Mouse (Mus musculus): ENCODE results near the gene Pcdh8.

The Pcdh8 gene

DNA sequence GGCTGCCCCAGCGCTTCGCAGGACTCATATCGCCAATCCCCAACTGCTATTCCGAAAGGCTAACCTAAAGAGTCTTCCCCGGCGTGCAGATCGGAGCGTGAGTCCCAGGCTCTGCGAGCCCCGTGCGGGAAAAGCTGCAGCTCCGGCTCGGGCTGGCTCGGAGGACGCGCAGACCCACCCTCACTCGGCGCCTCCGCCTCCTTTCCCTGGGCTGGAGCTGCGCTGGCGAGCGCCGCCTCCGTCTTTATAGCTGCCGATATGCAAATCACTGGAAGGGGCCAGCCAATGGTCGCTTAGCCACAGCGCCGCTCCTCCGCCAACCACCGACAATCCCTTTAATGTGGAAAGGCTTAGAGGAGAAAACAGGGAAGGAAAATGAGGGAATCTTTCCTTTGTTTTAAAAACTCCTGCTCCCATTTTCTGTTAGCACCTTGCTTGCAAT, at the start of gene Pcdh8:
Gene Pcdh8, minus strand, starts transcription at position 219 of the 442 bp plus-strand sequence.
- DNase-seq, result peak; percentile 96

DNA sequence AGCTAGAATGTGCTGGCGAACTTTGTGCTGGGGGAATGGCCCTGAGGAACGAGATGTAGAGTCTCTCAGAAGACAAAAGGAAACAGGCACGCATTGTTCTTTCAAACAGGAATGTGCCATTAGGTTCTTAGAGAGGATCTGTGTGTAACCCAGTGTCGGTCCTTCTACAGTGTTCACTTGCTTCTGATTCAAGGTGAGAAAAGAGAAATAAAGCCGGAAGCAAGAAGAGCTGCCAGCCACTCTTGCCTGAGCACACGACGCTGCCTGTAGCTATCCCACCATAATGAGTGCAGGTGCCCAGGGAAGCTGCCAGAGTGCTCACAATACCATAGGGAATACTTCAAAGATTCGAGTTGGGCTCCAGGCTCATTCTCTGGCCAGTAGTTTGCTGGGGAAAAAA, 43.6 kb upstream of the Pcdh8 start:
- DNase-seq, result no peak

DNA sequence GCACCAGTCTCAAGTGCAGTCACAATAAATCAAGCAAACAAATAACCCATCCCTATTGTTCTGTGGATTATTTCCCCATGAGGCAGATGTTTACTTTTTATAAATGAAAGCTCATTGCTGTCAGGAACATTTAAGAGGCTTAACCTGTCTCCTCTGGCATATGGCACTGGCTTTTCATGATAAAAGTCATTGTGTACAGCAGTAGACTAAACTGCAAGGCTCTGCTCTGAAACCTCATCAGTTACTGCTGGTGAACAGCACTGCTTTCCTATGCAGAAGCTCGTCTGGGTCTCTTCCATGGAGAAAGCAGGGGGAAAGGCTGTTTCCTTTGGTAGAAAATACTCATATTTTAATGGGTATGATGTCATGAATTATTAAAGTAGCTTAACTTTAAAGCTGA, 43.0 kb upstream of the Pcdh8 start:
- DNase-seq, result no peak

DNA sequence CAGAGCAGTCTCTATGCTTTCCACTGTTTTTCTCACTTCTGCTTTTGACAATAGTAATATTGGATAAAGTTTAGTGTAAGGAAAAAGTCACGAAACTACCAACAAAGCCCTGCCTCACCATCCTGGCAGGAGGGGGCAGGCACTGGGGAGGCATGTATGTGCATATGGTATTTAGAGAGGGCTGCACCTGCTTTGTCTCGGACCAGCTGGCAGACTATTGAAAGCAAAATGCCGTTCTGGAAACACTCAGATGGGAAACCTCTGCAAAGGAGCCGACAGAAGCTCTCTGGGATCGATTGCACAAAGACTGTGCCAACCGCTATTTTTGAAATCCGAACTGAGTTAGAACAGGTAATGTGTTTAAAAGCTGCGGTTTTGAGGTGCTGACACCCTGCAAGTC, 22.1 kb upstream of the Pcdh8 start:
- DNase-seq, result no peak

DNA sequence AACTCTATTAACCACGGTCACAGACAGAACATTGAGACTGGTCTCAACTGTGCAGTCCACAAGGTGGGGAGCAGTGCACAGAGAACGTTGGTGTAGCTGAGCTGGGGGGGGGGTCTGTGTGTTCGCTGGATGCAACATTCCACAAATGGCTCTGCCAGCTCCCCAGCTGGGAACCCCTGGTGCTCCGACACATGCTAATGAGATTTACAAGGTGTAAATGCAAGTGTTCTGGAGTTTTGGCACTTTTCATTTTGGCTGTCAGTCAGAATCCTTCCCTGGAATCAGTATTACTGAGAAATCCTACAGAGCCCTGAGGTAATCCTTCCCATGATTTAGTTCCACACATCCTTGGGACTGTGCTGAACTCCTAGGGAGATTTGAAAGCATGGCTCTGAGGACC, 18.4 kb upstream of the Pcdh8 start:
- no peak for DNase-seq

DNA sequence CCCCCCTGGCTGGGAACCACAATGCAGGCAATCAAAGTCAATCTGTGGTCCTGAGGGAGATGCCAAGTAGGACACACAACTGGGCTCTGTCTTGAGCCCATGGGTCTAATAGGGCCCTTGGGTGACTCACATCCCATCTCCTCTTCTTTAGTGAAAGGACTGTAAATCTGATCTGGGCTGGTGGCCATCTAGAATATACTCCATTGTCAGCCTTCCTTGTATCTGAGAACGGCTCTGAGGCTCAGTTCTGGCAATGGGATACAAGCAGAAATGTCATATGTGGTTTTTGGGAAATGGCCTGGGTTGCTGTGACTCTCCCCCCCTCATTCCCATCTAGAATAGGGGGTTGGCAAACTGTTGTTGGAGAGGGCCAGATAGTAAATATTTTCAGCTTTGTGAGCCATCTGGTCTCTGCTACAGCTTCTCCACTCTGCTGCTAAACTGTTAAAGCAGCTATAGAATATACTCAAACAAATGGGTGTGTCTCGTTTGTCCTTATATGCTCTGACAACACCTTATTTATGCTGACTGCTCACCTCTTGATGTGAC, 17.6 kb upstream of the Pcdh8 start:
- DNase-seq, result no peak

DNA sequence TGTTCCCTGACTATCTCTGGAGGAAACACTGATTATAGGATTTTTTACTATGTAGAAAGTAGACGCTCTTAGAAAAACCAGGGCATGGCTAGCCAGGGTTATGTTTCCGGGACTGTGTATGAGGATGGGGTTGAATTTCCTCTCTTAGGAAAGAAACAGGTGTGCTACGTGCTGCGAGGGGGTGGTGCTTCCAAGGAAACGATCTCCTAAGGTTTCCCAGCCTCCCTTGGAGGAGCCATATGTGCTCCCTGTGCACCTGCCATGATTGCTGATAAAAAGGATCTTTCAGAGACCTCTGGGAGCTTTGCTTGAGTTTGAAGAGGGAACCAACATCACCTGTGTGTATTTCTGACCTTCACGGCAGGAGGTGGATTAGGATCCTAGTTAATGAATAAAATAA, 16.8 kb upstream of the Pcdh8 start:
- no peak for DNase-seq

DNA sequence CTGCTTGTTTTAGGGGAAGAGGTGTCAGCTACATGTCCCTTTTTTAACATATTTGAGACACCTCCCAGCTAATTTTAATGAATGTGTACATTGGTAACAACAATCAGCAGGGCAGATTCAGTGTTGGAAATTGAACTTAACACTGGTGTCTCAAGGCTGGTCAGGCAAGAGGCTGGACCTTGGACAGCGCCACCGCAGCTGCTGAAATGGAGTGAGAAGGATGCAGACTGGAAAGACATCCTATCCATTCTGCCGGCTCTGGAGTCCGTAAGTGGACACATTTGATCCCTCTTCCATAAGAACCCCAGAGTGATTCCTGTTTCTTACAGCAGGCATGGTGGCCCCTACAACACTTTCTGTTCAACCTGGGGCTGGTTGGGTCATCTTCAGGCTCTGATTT, 14.3 kb upstream of the Pcdh8 start:
- peak; percentile 49 for DNase-seq

DNA sequence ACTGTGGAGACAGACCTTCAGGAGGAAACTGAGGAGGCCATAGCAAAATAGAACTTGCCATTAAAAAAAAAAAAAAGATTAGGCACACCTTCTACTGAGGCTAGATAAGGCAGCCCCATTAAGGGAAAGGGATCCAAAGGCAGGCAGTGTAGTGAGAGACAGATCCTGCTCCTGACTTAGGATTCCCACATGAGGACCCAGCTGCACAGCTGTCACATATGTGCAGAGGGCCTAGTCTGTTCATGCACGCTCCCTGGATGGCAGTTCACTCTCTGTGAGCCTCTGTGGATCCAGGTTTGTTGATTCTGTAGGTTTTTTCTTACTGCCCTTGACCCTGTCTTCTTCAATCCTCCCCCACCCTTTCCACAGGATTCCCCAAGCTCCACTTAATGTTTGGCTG, 9.8 kb upstream of the Pcdh8 start:
- peak; percentile 16 for DNase-seq

DNA sequence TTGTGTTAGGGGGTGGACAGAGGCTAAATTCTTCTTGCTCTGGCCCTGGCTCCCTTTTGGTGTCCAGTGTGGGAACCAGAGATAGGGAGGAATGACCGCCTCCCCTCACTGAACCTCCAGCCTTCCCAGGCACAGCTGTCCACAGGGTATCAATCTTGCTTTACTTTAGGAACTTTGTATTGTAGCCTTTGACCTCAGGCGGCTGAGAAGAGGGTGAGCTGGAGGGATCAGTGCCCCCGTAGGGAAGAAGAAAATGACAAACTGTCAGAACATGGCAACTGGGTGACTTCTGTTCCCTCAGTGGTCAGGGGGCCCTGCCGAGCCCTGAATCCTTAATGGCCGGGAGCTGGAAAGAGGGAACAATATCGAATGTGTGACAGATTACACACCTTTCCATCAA, 9.2 kb upstream of the Pcdh8 start:
- peak; percentile 29 for DNase-seq

DNA sequence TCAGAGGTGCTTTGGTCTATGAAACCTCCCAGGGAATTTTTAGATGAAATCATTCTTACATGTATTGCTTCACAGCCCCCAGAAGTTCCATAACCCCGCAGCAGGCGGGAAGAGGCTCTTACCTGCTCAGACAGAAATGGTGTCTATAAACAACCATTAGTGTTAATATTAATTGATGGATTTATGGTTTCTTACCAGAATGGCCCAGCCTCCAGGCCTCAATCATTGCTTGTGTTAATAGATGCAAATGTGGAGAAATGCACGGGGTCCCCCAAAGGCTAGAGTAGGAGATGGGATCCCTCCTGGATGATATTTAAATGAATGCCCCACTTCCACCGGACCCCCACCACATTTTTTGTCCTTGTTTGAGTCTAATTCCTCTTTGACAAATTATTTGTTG, 8.7 kb upstream of the Pcdh8 start:
- DNase-seq, result no peak

DNA sequence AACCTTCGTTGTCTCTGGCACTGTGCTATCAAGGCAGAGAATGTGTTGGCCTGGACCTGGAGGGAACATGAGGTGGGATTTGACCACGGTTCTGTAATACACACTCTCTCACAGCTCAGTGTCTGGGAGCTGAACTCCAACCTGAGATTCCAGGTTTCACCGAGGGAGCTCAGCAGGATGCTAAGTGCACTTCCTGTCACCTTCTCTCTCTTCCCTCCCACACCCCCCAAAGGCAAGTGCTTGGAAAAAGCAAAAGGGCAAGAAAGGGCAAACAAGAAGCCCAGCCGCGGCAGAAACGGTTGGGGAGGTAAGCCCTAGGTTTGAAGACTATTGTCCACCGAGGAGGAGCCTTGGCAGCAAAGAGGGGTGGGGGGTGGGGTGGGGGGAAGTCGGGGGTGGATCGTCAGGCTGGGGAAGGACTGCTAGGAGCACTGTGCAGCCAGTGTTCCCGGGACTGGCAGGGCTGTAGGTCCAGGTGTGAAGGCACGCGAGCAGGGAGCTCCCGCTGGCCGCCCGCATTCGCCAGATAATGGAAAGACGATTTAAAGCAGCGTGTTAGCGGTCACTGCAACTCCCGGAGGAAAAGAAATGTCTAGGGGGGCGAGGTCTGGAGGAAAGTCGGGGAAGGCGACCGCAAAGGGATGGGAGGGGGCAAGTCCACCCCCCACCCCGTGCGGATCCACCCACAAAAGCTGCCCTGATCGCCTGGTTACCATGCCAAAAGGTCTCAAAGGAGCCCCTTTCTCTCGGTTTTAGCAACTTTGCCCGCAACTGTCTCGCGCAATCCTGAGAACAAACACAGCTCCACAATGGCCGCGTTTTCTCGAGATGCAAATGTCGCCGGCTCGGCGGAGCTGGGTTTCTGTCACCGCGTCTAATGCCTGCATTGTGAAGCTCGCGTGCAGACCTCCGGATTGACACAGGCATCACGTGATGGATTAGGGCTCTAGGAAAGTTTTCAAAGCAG, 2.6 kb upstream of the Pcdh8 start:
- peak; percentile 87 for DNase-seq

DNA sequence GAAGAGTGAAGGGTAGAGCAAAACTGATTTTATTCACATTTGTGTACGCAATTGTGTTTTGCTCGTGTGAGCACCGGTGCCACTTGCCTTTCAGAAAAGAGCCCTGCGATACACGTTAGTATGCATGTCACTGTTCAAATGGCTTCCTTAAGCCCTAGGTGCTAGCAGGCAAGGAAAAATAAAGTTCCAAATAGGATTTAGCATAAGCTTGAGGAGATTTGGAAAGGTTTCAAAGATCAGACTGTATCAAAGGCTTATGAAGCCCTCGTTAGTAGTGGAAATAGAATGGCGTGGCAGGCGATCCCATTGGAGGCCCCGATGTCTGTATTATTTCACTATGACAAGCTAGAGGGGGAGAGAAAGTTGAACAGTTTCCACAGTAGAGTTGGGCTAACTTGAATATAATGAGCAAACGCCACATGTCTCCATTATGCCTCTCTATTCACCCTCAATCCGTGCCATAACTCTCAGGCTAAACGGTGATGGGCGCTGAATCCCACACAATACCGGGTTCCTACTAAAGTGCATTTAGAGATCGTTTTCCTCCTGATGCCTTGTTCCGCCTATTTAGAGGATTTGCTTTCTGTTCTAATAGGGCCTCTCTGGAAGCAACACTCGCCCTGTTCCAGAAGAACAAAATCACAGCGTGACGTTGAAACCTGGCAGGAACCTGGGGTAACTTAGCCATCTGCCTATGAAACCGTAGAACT, 845 bp upstream of the Pcdh8 start:
- peak; percentile 47 for DNase-seq

DNA sequence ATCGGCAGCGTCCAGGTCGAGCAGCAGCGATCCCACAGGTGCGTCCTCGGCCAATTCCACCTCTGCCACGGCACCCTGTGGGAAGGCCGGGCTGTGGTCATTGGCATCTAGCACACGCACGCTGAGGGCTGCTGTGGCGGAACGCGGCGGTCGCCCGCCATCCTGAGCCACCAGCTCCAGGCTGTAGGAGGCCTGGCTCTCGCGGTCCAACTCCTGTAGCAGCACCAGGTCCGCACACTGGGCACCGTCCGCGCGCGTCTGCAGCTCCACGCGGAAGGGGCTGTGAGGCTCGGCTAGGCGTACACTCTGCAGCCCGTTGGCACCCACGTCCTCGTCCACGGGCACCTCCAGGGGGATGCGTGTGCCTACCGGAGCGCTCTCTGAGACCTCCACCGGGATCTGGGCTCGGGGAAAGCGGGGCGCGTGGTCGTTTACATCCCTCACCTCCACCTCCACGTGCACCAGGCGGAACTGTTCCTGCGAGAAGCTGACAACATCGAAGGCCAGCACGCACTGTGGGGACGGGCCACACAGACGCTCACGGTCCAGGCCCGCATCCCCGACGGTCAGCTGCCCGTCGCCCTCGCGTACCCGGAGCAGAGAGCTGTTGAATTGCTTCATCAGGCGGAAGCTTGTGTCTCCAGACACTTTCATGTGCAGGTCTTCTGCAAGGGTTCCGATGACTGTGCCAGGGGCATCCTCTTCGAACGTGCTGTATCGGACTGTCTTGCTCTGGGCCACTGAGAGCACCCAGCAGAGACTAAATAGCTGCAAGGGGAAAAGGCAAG, 612 bp downstream of the Pcdh8 start:
- DNase-seq, result no peak

DNA sequence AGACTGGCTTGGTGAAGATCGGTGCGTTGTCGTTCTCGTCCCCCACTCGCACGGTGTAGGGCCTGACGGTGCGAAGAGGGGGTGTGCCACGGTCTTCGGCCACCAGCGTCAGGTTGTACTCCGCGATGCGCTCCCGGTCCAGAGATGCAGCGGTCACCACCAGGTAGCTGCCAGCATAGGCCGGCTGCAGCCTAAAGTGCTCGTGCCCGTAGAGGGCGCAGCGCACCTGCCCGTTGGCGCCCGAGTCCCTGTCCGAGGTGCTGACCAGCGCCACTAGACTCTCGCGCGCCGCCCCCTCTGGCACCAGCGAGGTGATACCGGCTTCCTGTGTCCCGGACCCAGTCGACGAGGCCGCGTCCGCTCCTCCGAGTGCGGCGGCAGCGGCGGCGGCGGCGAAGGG, 1.5 kb downstream of the Pcdh8 start:
- peak; percentile 89 for DNase-seq

DNA sequence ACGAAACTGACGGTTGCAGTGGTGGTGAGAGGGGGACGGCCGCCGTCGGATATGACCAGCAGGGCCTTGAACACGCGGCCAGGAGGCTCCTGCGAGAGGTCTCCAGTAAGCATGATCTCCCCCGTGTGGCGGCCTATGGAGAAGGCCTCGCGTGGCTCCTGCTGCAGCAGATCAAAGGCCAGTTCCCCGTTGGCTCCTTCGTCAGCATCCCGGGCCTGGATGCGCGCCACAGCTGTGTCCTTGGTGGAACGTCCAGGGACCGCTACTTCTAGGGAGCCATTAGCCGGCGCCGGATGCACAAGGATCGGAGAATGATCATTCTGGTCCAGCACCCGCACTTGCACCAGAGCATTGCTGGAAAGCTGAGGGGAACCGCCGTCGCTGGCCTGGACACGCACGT, 2.1 kb downstream of the Pcdh8 start:
- peak; percentile 65 for DNase-seq

DNA sequence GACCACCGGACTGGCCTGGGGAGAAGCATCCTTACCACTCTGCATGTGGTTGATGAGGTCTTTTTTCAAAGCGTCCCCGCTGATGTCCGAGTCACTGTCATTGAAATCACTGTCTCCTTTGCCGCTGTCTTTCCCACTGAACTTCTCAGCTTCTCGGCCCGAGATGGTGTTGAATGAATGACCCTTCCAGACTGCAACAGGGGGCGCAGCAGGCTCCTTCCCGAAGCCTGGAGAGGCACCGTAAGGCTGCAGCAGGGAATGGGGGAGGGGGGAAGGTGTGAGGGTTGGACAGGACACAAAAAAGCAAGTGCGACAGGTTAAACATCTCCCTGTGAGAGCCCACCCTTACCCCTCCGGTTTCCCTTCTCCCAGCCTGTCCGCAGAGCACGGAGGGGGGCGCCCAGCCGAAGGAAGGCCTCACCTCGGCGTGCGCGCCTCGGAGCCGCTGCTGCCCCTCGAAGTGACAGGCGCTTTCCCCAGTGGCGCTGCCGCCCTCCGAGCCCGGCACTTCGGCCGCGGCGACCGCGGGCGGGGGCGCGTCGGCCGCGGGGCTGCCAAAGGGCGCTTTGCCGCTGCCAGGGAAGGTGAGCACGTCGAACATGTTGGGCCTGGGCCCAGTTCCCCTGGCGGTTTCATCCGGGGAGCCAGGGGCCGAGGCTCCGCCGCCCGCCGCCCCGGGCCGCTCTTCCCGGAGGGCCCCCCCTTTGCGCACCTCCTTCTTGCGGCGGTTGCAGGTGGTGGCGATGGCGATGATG, 2.9 kb downstream of the Pcdh8 start:
- DNase-seq, result peak; percentile 31

DNA sequence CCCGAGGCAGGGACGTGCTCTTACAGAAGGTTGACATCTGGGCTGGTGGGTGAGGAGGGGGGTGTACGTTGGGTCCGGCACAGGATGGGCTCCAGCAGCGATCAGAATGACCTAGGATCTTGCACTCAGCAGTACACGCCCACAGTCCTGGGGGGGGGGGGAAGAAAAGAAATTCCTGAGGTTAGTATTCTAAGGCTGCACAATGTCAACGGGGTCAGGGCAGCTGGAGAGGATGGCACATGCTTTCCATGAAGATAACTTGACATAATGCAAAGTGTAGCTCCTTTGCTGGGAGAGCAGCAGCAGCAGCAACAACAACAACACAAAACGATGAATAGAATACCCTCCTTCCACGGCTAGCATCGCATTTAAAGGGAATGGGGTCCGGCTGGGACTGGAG, 3.5 kb downstream of the Pcdh8 start:
- DNase-seq, result no peak

DNA sequence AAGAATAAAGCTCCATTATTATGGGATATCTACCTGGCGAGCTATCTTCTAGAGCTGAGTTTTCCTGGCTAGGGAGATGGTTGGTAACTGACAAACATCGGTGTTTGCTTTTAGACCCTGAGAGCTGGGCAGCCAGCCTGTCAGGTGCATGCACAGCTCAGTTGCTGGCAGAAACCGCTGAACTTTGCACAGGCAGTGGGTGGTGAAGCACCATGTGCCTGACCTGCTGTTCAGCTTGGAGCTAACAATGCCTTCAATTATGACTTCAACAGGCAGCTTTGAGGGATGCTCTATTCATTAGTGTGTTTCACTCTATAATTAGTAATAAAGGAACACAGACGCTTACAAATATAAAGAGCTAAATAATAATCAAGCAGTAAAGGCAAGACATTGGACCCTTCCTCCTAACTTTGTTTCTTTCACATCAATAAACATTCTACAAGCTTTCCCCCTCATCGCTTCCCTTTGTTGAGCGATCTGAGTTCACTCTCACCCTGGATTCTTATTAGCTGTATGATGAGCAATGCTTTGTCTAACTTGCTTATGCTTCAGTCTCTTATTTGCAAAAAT, 5.8 kb downstream of the Pcdh8 start:
- DNase-seq, result no peak

DNA sequence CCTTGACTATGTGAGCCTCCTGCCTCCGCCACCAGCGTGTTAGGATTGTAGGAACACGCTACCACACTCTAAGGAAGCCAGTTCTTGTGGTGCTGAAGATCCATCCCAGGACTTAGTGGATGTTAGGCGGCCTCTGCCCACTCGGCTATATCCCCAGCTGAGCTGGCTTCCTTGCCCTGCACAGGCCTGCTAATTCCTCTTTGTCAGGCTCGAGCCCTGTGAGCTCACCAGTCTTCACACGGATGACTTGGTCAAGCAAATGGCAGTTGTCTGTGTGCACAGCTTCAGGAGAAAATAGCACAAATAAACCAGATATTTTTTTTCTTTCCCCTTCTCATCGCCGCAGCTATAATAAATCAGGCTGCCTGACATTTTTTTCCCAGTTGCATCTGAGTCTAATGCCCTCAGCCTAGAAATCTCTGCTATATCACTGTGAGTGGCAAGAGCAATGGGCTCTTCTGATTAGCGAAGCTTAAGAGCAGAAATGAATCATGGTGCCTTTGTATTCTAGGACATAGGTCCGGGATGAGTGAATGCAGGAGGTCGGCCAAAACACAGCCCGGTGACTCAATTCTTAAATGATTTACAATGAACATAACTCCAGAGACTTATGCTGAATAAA, 16.4 kb downstream of the Pcdh8 start:
- peak; percentile 24 for DNase-seq

DNA sequence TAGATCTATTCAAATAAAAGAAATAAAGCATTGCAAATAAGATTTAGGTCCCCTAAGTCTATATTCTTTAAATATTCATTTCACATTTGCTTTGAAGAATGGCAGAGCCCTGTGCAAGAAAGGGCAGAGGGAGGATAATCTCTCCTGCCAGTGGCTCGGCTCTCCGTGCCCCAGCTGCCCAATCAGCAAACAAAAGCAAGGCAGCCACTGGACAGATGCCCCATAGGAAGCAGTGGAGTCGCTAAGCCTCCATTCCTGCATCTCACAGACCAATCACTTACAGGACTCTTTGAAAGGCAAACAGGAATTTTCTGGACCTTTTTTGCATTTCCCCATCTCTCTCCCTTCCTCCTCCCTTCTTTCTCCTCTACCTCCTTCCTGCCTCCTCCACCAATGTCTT, 17.0 kb downstream of the Pcdh8 start:
- no peak for DNase-seq
